ENCODE assay signal across 1 mouse cellular context in genomic region chr1:133632168-133632567, GRCm38 (mm10).
TF ChIP-seq lines count a peak whose summit lies in the region.

No protein-coding gene starts in this region.

TF ChIP-seq in CH12.LX, 34 proteins besides CTCF, POLR2A, EP300 and RAD21:
- no peak for TF ChIP-seq POLR2AphosphoS2 (IDR thresholded peaks at IDR 0.05; ENCODE audit: low read depth, low read length)
- no peak for TF ChIP-seq GABPA (IDR thresholded peaks at IDR 0.05; ENCODE audit: insufficient replicate concordance, low read depth, low read length)
- TF ChIP-seq USF1 (IDR thresholded peaks at IDR 0.05; ENCODE audit: low read depth, low read length) = no peak
- no peak for TF ChIP-seq SIN3A (IDR thresholded peaks at IDR 0.05; ENCODE audit: low read length)
- TF ChIP-seq SMC3 (IDR thresholded peaks at IDR 0.05; ENCODE audit: low read depth, low read length) = no peak; the same call in 1 of the 2 replicates
- no peak for TF ChIP-seq ETS1 (conservative IDR thresholded peaks at IDR 0.05; ENCODE audit: low read depth, low read length)
- TF ChIP-seq JUN (IDR thresholded peaks at IDR 0.05; ENCODE audit: insufficient read depth, low read depth, low read length) = no peak
- TF ChIP-seq PAX5 (IDR thresholded peaks at IDR 0.05; ENCODE audit: low read length) = no peak
- TF ChIP-seq MYC (IDR thresholded peaks at IDR 0.05; ENCODE audit: low read depth, low read length) = no peak
- no peak for TF ChIP-seq MXI1 (IDR thresholded peaks at IDR 0.05; ENCODE audit: low read depth, low read length)
TF ChIP-seq in CH12.LX: peak in this region for 0.
